In the genomic region with DNA sequence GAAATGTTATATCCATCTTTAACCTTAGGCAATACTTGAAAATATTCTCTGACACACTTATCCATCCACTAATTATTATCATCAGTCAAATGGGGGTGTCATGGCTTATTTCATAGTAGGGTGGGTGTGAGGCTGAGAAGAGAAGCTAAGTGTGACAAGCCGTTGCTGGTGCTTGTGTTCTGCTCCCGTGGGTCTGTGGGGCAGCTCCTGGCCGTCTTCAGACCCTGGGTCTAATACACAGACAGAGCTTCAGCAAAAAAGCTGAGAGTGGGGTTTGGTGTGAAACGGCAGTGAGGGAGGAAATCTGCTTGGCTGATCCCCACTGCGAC, we compare ENCODE assay signal across 8 mouse cellular contexts. TPM values are rescaled to one million over a fixed set of nuclear protein-coding genes. Genes with fewer than 3 reads are reported as not detected.
A peak's percentile ranks its signal among the peaks of the same experiment; 100 is the strongest.
DNase-seq lines count a peak whose midpoint lies in the region; ATAC-seq and TF ChIP-seq lines count a peak whose summit lies in the region.

No protein-coding gene starts in this region.

- intact Hi-C loops in heart, adult 2 months (cut with DNase I): no loop called here

- no peak for ATAC-seq in liver, embryonic 13.5 days (ENCODE audit: low read depth)
- no peak for ATAC-seq in activated CD4-positive, CD25-positive, alpha-beta regulatory T cell, adult 4 months

- H3K4me3 ChIP-seq in heart, adult 2 months: no peak overlapping the region; the same call in 1 of the 2 replicates
- H3K4me3 ChIP-seq in testis, adult 2 months (ENCODE audit: control insufficient read depth, low read depth, low read length): peak overlapping the region; percentile 64
- H3K4me3 ChIP-seq in liver, embryonic 13.5 days (replicated peaks): no peak overlapping the region

- H3K79me2 ChIP-seq in heart, adult 2 months (replicated peaks; ENCODE audit: control insufficient read depth, insufficient read depth, low read length): no peaks in the 10 kb centered on the region

- no peaks in the 10 kb centered on the region for H3K36me3 ChIP-seq in heart, adult 2 months (ENCODE audit: control insufficient read depth, insufficient read depth, low read length)
- no peaks in the 10 kb centered on the region for H3K36me3 ChIP-seq in testis, adult 2 months (ENCODE audit: control insufficient read depth, insufficient read depth, low read length)
- H3K36me3 ChIP-seq in liver, embryonic 13.5 days: no peaks in the 10 kb centered on the region

- H3K9me3 ChIP-seq in liver, embryonic 13.5 days (replicated peaks): no peaks in the 10 kb centered on the region

- no peaks in the 10 kb centered on the region for H3K27me3 ChIP-seq in heart, adult 2 months (ENCODE audit: control insufficient read depth, insufficient read depth, low read length)
- no peaks in the 10 kb centered on the region for H3K27me3 ChIP-seq in testis, adult 2 months (ENCODE audit: control insufficient read depth, insufficient read depth, low read length)
- H3K27me3 ChIP-seq in liver, embryonic 13.5 days: no peaks in the 10 kb centered on the region

- WGBS in heart, adult 2 months: 40% methylated on average over 5 of the region's 5 CpGs
- WGBS in liver, embryonic 13.5 days (ENCODE audit: insufficient replicate concordance): 38% methylated on average over 5 of the region's 5 CpGs

- no peak for TF ChIP-seq POLR2A in heart, adult 2 months (IDR thresholded peaks at IDR 0.05; ENCODE audit: insufficient read depth, low read depth, low read length)
- TF ChIP-seq POLR2A in testis, adult 2 months (IDR thresholded peaks at IDR 0.05; ENCODE audit: control insufficient read depth, low read depth, low read length): no peak

- peak overlapping the region; percentile 60 for H3K4me2 ChIP-seq in liver, embryonic 13.5 days

- no peak for TF ChIP-seq CTCF in heart, adult 2 months (IDR thresholded peaks at IDR 0.05)
- no peak for TF ChIP-seq CTCF in testis, adult 2 months (IDR thresholded peaks at IDR 0.05; ENCODE audit: control insufficient read depth, insufficient read depth, insufficient replicate concordance, low read depth, low read length)

- no peak for DNase-seq in heart, adult 2 months
- no peak for DNase-seq in heart, postnatal 4 days
- DNase-seq in testis, postnatal 10 days (ENCODE audit: low spot score): no peak
- DNase-seq in liver, embryonic 13.5 days: no peak
- no peak for DNase-seq in cerebellum, adult 18-20 months
- no peak for DNase-seq in frontal cortex, postnatal 14 days (ENCODE audit: low spot score in 2 of 2)

- peaks cover 5% of the 10 kb centered on the region; the same call in 1 of the 2 replicates for H3K4me1 ChIP-seq in heart, adult 2 months (ENCODE audit: control insufficient read depth, insufficient read depth, low read length)
- peaks cover 28% of the 10 kb centered on the region for H3K4me1 ChIP-seq in testis, adult 2 months (ENCODE audit: control insufficient read depth, insufficient read depth, low read length)
- H3K4me1 ChIP-seq in liver, embryonic 13.5 days (replicated peaks): peaks cover 26% of the 10 kb centered on the region

- no peak overlapping the region for H3K27ac ChIP-seq in heart, adult 2 months
- peak overlapping the region; percentile 75 for H3K27ac ChIP-seq in testis, adult 2 months (ENCODE audit: control insufficient read depth, insufficient read depth, low read depth, low read length)
- no peak overlapping the region for H3K27ac ChIP-seq in liver, embryonic 13.5 days

- H3K9ac ChIP-seq in heart, adult 2 months (ENCODE audit: low read depth, low read length): peak overlapping the region; percentile 32; the same call in 1 of the 2 replicates
- H3K9ac ChIP-seq in liver, embryonic 13.5 days: no peak overlapping the region

- TF ChIP-seq EP300 in heart, adult 2 months (IDR thresholded peaks at IDR 0.05; ENCODE audit: insufficient read depth, low read depth, low read length): no peak

RNA-seq across cellular contexts. Expression of a gene that starts 28.4 kb away (rescaled TPM):
- total RNA-seq in heart, adult 2 months (2021): 100 to 1,000 TPM; 205 to 240 TPM
- 61.1 and 80.2 TPM in 2 replicates for polyA plus RNA-seq in heart, adult 2 months (2012; rRNA removed)
- total RNA-seq in heart, postnatal 4 days (2021): 100 to 1,000 TPM; 234 to 247 TPM
- 74.4 and 74.7 TPM in 2 replicates for polyA plus RNA-seq in testis, adult 2 months (2012; rRNA removed)
- 272 and 301 TPM in 2 replicates for polyA plus RNA-seq in liver, embryonic 13.5 days (2015; fragmentation: Nextera tagmentation; extraction: Ambion mirVana)
- polyA plus RNA-seq in activated CD4-positive, CD25-positive, alpha-beta regulatory T cell, adult 4 months (2017; shearing (Covaris generic)): 100 to 1,000 TPM; 467 to 529 TPM
